Mouse (Mus musculus): ENCODE measurements around the gene Tmem63a.
"Not testable (repeated sequence)": the region's sequence is repeated elsewhere in the genome, so short reads cannot be mapped to it uniquely, and the experiment has no call there.

DNA sequence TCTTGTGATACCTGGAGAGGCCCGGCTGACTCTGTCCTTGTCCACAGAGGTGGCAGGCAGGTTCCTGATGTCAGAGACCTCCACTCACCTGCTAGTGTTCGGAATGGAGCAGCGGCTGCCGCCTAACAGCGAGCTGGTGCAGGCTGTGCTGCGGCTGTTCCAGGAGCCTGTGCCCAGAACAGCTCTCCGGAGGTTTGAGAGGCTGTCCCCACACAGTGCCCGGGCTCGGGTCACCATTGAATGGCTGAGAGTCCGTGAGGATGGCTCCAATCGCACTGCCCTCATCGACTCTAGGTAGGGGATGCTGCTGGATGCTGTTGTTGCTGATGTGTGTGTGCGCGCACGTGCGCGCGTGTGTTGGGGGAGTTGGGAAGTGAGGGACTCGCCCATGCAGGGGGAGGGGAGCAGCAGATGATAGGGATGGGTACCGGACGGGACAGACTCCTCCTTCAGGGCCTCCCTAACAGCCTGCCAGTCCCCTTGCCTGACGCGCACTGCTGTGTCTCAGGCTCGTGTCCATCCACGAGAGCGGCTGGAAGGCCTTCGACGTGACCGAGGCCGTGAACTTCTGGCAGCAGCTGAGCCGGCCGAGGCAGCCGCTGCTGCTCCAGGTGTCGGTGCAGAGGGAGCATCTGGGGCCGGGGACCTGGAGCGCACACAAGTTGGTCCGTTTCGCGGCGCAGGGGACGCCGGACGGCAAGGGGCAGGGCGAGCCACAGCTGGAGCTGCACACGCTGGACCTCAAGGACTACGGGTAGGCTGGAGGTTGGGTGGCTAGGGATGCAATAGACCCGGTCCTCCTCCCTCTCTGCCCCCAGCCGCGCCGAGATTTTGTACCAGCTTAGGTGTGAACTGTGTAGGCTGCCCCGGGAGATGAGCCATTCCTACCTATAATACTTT, 47.8 kb upstream of the Tmem63a start:
- TF ChIP-seq CTCF (IDR thresholded peaks at IDR 0.05; ENCODE audit: extremely low read depth, insufficient read depth, insufficient read length, insufficient replicate concordance); POLR2A (IDR thresholded peaks at IDR 0.05; ENCODE audit: low read depth, low read length): not testable (repeated sequence)
